Mouse (Mus musculus): Measurements from ENCODE around the gene Mst1r.

Gene Mst1r

DNA sequence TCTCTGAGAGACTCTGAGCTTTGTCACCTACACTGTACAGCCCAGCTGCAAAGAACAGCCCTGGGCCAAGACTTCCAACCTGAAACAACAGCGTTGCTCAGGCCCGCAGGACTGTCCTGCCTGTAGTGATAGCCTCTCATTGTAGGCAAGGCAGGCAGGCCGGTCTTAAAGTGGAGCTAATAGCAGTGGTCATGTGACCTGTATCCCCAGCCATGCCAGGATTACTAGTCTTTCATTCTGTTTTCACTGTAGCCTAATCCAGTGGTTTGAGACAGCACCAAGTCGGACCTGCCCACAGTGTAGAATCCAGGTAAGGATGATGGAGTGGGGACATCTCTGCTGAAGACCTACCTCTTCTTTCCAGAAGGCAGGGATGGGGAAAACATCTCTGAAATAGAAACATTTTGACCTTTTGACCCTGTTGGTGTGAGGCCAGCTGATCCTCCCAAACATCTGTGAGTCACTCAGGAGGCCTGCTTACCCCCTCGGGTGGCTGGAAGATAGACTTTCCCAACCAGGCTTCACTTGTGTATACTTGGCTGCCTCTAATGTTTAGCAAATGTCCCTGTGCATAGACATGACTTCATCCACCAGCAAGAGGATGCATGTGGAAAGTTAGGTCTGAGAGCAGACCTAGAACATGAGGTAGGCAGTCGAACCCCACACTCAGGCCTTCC lies 49.1 kb downstream of the Mst1r start:
- no peak for DNase-seq

GRCm38 (mm10) chr9:107957141-107957540 lies 50.5 kb downstream of the Mst1r start:
- no peak for DNase-seq

GRCm38 (mm10) chr9:107959896-107960295 lies 53.2 kb downstream of the Mst1r start:
- no peak for DNase-seq

DNA sequence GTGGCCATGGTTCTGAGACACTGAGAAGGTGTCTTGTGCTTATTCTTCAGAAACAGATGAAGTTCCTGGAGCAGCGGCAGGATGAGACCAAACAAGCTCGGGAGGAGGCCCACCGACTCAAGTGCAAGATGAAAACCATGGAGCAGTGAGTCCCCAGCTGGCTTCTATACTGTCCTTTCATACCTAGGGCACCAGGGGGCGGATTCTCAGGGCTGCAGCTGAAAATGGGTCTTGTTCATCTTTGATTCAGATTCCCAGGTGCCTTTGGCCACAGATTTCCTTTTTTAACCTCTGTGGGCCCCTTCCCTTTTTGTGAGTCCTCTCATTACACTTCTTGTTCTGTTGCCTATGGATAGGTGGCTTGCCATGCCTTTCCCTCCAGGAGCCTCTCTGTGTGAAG lies 54.3 kb downstream of the Mst1r start:
- DNase-seq: no peak

DNA sequence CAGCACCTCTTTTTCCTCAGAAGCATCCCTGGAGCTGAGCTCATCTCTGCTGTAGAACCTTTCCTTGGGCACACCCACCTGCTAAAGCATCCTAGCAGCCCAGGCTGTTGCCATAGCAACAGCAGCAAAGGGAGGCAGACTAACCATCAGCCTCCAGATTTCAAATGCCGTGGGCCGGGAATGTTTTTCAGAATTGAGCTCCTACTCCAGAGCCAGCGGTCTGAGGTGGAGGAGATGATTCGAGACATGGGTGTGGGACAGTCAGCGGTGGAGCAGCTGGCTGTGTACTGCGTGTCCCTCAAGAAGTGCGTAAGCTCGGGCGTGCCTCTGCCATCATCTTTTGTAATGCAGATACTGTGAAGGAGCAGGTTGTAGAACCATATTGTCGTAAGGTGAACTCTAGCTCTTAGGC lies 54.7 kb downstream of the Mst1r start:
- DNase-seq: no peak

DNA sequence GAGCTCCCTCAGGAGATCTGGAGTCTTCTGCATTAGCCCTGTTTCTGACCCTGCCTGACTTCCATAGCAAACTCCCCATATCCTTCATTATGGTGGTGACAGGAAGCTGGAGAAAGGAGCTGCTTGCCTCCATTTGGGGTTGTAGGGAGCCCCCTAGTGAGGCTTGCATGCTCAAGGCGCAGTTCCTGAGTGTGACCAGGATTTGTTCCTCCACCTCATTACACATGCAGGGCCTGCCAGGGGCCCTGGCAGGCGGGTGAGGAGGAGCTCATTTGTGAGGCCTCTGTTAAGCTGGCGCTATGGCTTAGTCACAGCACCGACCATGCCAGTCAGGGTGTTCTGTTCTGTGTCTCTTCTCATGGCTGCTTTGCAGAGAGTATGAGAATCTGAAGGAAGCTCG lies 55.2 kb downstream of the Mst1r start:
- DNase-seq: peak in 1 of 2 experiments; percentile 24

GRCm38 (mm10) chr9:107962916-107963315 lies 56.2 kb downstream of the Mst1r start:
- no peak for DNase-seq

- DNase-seq: peak; percentile 87 to 94
Measured at GRCm38 (mm10) chr9:107963700-107964099, 57.0 kb downstream of the Mst1r start.

DNA sequence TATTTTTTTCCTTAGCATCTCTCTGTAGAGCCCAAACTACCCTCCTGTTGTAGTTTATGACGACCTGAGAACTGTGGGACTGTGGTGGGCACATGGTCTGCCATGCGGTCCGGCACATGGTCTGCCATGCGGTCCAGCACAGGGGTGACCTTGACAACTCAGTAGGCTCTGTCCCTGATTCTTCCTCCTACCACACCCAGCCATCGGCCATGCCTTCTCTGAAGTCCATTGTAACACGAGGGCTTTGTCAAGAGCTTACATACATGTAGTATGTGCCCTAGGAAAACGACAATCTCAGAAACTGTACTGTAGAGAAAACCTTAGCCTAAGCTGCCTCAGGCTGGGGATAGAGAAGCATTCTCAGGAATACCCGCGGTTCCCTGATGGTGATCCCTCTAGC lies 58.0 kb downstream of the Mst1r start:
- no peak for DNase-seq

- no peak for DNase-seq
Measured at GRCm38 (mm10) chr9:107966676-107967075, 60.0 kb downstream of the Mst1r start.

DNA sequence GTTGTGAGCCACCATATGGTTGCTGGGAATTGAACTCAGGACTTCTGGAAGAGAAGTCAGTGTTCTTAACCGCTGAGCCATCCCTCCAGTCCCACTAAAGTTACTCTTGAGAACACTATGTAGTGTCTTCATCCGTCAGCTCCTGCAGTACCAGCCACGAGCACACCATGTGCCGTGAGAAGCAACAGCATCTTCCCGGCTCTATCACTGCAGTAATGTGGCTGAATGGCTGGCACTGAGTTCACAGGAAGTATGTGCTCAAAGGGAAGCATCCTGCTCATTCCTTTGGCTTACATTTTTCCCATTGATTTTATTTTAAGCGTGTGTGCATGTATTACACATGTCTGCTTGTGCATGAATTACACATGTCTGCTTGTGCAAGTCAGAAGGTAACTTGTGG lies 60.8 kb downstream of the Mst1r start:
- DNase-seq: no peak

- DNase-seq: no peak
Measured at GRCm38 (mm10) chr9:107968531-107968930, 61.9 kb downstream of the Mst1r start.
